Mouse (Mus musculus): Measurements from ENCODE around the gene Gm11555.

DNA sequence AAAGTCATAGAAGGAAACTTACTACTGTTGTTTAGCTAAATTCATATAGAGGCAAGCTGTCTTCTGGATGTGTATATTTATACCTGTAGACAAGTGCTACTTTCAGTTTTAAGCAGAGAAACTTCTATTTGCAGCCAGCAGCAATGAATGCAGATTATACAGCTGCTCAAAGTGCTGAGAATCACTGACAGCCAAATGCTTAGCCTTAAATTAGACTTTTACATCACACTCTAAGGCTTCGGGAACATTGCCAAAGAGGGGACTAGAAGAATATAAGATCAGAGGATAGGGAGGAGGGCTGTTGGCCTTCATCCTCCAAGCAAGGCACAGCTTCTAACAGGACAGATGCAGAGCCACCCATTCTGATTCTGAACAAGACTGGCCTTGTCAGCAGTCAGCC lies 12.9 kb downstream of the Gm11555 start:
- no peak for TF ChIP-seq CTCF (IDR thresholded peaks at IDR 0.05; ENCODE audit: extremely low read depth, insufficient read depth, low read length)
- no peak for TF ChIP-seq POLR2A (IDR thresholded peaks at IDR 0.05; ENCODE audit: extremely low read depth, insufficient read depth, low read length)

Data from cortical plate, adult 2 months (tissue).